Mouse (Mus musculus) CH12.LX (cell line): ENCODE results near the gene Bphl. TPM values are rescaled to one million over a fixed set of nuclear protein-coding genes. Genes with fewer than 3 reads are reported as not detected.

Experiments
- DNase-seq: peaks from one replicate; pipeline ENCODE4 v3.0.0-alpha.2; 2013; ENCODE audit errors: extremely low read depth
- H3K27ac ChIP-seq: 2 replicates; pipeline ENCODE4 v1.5.1; 2012; ENCODE audit warnings: low read depth, mild to moderate bottlenecking, control low read depth, moderate library complexity; ENCODE audit not compliant: insufficient read depth
- H3K27me3 ChIP-seq: replicated peaks from 2 replicates; pipeline ENCODE3; 2012; ENCODE audit warnings: inconsistent platforms
- H3K36me3 ChIP-seq, 2 experiments: replicated peaks in 1 of 2; 2 replicates each; pipeline versions ENCODE3 to v1.6.1; 2012; ENCODE audit warnings: inconsistent platforms in 1 of 2, low read length in 1 of 2, mild to moderate bottlenecking in 1 of 2, mixed read lengths in 1 of 2, moderate library complexity in 1 of 2; ENCODE audit not compliant: control insufficient read depth in 1 of 2, insufficient read depth in 1 of 2
- H3K4me1 ChIP-seq, 2 experiments: 2 replicates each; pipeline ENCODE4 v1.6.1; 2012; ENCODE audit warnings: inconsistent platforms in 1 of 2, moderate library complexity in 1 of 2; ENCODE audit not compliant: insufficient read depth in 2 of 2, control insufficient read depth in 1 of 2
- H3K4me2 ChIP-seq: 2 replicates; pipeline ENCODE4 v1.6.1; 2012; ENCODE audit warnings: low read depth, mild to moderate bottlenecking, control low read depth; ENCODE audit not compliant: poor library complexity, insufficient read depth, severe bottlenecking
- H3K4me3 ChIP-seq, 3 experiments: fragments of 150-350 bp in 1 of 3; sonication (generic) in 1 of 3; replicated peaks in 1 of 3; 2 replicates each; pipeline versions ENCODE3 to v1.5.1; 2011 to 2012; ENCODE audit warnings: low read depth in 2 of 3, low read length in 2 of 3, mild to moderate bottlenecking in 2 of 3, moderate library complexity in 2 of 3, control low read depth in 1 of 3, improper control_type of control experiment in 1 of 3, inconsistent platforms in 1 of 3, mixed read lengths in 1 of 3; ENCODE audit not compliant: poor library complexity in 1 of 3
- H3K79me2 ChIP-seq: replicated peaks from 2 replicates; pipeline ENCODE4 v1.6.1; 2012; ENCODE audit warnings: mild to moderate bottlenecking, moderate library complexity; ENCODE audit not compliant: control insufficient read depth, poor library complexity, insufficient read depth, severe bottlenecking; ENCODE audit errors: extremely low read depth
- H3K9ac ChIP-seq: 2 replicates; pipeline ENCODE4 v1.6.1; 2012; ENCODE audit warnings: low read depth, mild to moderate bottlenecking, control low read depth, moderate library complexity; ENCODE audit not compliant: insufficient read depth
- H3K9me3 ChIP-seq: replicated peaks from 2 replicates; pipeline ENCODE3; 2012; ENCODE audit warnings: low read length, inconsistent platforms, mixed read lengths
- CTCF ChIP-seq, 2 experiments: IDR thresholded peaks in 1 of 2; conservative IDR thresholded peaks in 1 of 2; 2 replicates each; pipeline ENCODE4 v1.5.1; 2011 to 2012; ENCODE audit warnings: low read depth in 2 of 2, low read length in 2 of 2, improper control_type of control experiment in 1 of 2, inconsistent platforms in 1 of 2, mild to moderate bottlenecking in 1 of 2, moderate library complexity in 1 of 2
- E2F4 ChIP-seq: IDR thresholded peaks from 2 replicates; pipeline ENCODE4 v1.6.1; 2011; ENCODE audit warnings: low read depth, low read length, improper control_type of control experiment; ENCODE audit not compliant: insufficient replicate concordance
- JUND ChIP-seq: conservative IDR thresholded peaks from 2 replicates; pipeline ENCODE4 v1.6.1; 2011; ENCODE audit warnings: low read depth, low read length, improper control_type of control experiment
- MAFK ChIP-seq: IDR thresholded peaks from 2 replicates; pipeline ENCODE4 v1.6.1; 2011; ENCODE audit warnings: low read length, improper control_type of control experiment; ENCODE audit not compliant: insufficient replicate concordance
- MAX ChIP-seq: IDR thresholded peaks from 2 replicates; pipeline ENCODE4 v1.6.1; 2011; ENCODE audit warnings: low read length, improper control_type of control experiment
- MEF2A ChIP-seq: IDR thresholded peaks from 2 replicates; pipeline ENCODE4 v1.6.1; 2014; ENCODE audit warnings: low read depth, mild to moderate bottlenecking, inconsistent platforms, low read length, improper control_type of control experiment, borderline replicate concordance
- MXI1 ChIP-seq: IDR thresholded peaks from 2 replicates; pipeline ENCODE4 v1.6.1; 2011; ENCODE audit warnings: mild to moderate bottlenecking, low read depth, low read length, improper control_type of control experiment
- NELFE ChIP-seq: IDR thresholded peaks from 2 replicates; pipeline ENCODE4 v1.6.1; 2011; ENCODE audit warnings: low read depth, low read length, improper control_type of control experiment
- NRF1 ChIP-seq: IDR thresholded peaks from 2 replicates; pipeline ENCODE4 v1.6.1; 2014; ENCODE audit warnings: low read depth, mild to moderate bottlenecking, inconsistent platforms, low read length, improper control_type of control experiment, moderate library complexity
- PAX5 ChIP-seq: IDR thresholded peaks from 2 replicates; pipeline ENCODE4 v1.6.1; 2012; ENCODE audit warnings: low read length, inconsistent platforms, mixed read lengths
- SIN3A ChIP-seq: IDR thresholded peaks from 2 replicates; pipeline ENCODE4 v1.6.1; 2012; ENCODE audit warnings: low read length, improper control_type of control experiment, inconsistent platforms
- SMC3 ChIP-seq: IDR thresholded peaks from 2 replicates; pipeline ENCODE4 v1.6.1; 2011; ENCODE audit warnings: low read depth, low read length, improper control_type of control experiment
- TCF12 ChIP-seq: IDR thresholded peaks from 2 replicates; pipeline ENCODE4 v1.6.1; 2014; ENCODE audit warnings: low read depth, mild to moderate bottlenecking, inconsistent platforms, low read length, improper control_type of control experiment
- USF1 ChIP-seq: IDR thresholded peaks from 2 replicates; pipeline ENCODE4 v1.6.1; 2014; ENCODE audit warnings: low read depth, mild to moderate bottlenecking, inconsistent platforms, low read length, improper control_type of control experiment
- ZKSCAN1 ChIP-seq: IDR thresholded peaks from 2 replicates; pipeline ENCODE4 v1.6.1; 2012; ENCODE audit warnings: low read depth, inconsistent platforms, low read length, improper control_type of control experiment, borderline replicate concordance
- ZMIZ1 ChIP-seq: IDR thresholded peaks from 2 replicates; pipeline ENCODE4 v1.6.1; 2012; ENCODE audit warnings: low read depth, mild to moderate bottlenecking, inconsistent platforms, low read length, improper control_type of control experiment
- ZNF384 ChIP-seq: IDR thresholded peaks from 2 replicates; pipeline ENCODE4 v1.6.1; 2012; ENCODE audit warnings: low read depth, low read length, improper control_type of control experiment, inconsistent platforms
- dilution Hi-C: fragments of 300-500 bp; cut with MboI; formaldehyde crosslinking; loops from 2 replicates; pipeline ENCODE4 v1.14.3; 2020; ENCODE audit warnings: low sequenced_read_pairs; ENCODE audit not compliant: extremely low pct_unique_long_range_greater_than_20kb, extremely low pct_ligation_motif_present
- in situ Hi-C: fragments of 300-500 bp; cut with MboI; formaldehyde crosslinking; loops from 3 replicates; pipeline ENCODE4 v1.14.3; 2019; ENCODE audit warnings: low sequenced_read_pairs, low pct_ligation_motif_present, low pct_unique_long_range_greater_than_20kb, mixed read lengths
- polyA plus RNA-seq: library from polyadenylated mRNA; unstranded; fragments of >175 nt; gene quantifications from 2 replicates; pipeline ENCODE4 v1.2.1, GENCODE M21; 2012; ENCODE audit warnings: low read depth; ENCODE audit not compliant: insufficient read length
- total RNA-seq, 2 experiments: library from RNA; depleted of rRNA; stranded (reverse); fragments of 300-350 nt in 1 of 2; fragments of >200 nt in 1 of 2; gene quantifications; 2 replicates each; pipeline ENCODE4 v1.2.3; 2012 to 2014

The Bphl gene
- total and polyA plus RNA-seq, 3 experiments = 18.1 to 41.3 (median 35.3) TPM

GRCm38 (mm10) chr13:34111019-34111418 lies 73.6 kb downstream of the Bphl start:
- peaks cover 3 to 41% of the 10 kb centered on the region in 2 experiments; a peak in 3 of 4 replicates for H3K4me1 ChIP-seq
- H3K9ac ChIP-seq = no peak overlapping the region
- H3K36me3 ChIP-seq = no peaks in the 10 kb centered on the region
- no peak overlapping the region for H3K4me2 ChIP-seq
- in situ Hi-C loops (no loop called here), dilution Hi-C loops (no loop called here)
- TF ChIP-seq E2F4 = no peak
- TF ChIP-seq PAX5 = no peak
- TF ChIP-seq USF1 = no peak
- TF ChIP-seq NRF1 = no peak
- no peak for TF ChIP-seq MEF2A
- TF ChIP-seq ZKSCAN1 = no peak
- no peak for TF ChIP-seq SIN3A
- TF ChIP-seq ZNF384 = no peak
- TF ChIP-seq TCF12 = no peak
- no peak for TF ChIP-seq MAFK
- TF ChIP-seq JUND = no peak
- no peak for TF ChIP-seq NELFE
- no peak for TF ChIP-seq SMC3
- TF ChIP-seq CTCF (conservative IDR thresholded peaks at IDR 0.05 in 1 of 2, IDR thresholded peaks at IDR 0.05 in 1 of 2; ENCODE audit: low read depth in 2 of 2, low read length in 2 of 2) = no peak
- H3K9me3 ChIP-seq = no peaks in the 10 kb centered on the region
- H3K27ac ChIP-seq = no peak overlapping the region
- no peaks in the 10 kb centered on the region for H3K27me3 ChIP-seq
- H3K4me3 ChIP-seq = no peak overlapping the region
- no peak for DNase-seq
- no peaks in the 10 kb centered on the region for H3K79me2 ChIP-seq

- Histone ChIP-seq H3K9ac (no peak overlapping the region), H3K27me3 (no peaks in the 10 kb centered on the region), H3K9me3 (no peaks in the 10 kb centered on the region), H3K4me3 (no peak overlapping the region), H3K36me3 (no peaks in the 10 kb centered on the region), H3K27ac (no peak overlapping the region), H3K79me2 (no peaks in the 10 kb centered on the region), H3K4me2 (no peak overlapping the region), H3K4me1 (peaks cover 0 to 39% of the 10 kb centered on the region in 2 experiments; a peak in 3 of 4 replicates)
- no peak for DNase-seq
- in situ Hi-C loops = no loop called here
- dilution Hi-C loops = no loop called here
- TF ChIP-seq ZKSCAN1 (no peak), ZMIZ1 (no peak), MAX (no peak), ZNF384 (no peak), MXI1 (no peak)
Observed at GRCm38 (mm10) chr13:34111878-34112277, 74.5 kb downstream of the Bphl start.
